Mouse (Mus musculus) right cerebral cortex, postnatal 14 days (tissue): ENCODE results near the gene Ankrd10.
A peak's percentile ranks its signal among the peaks of the same experiment; 100 is the strongest.
"Not testable (repeated sequence)": the region's sequence is repeated elsewhere in the genome, so short reads cannot be mapped to it uniquely, and the experiment has no call there.

Experiments used
- DNase-seq: peaks from one replicate; pipeline ENCODE4 v3.0.0; 2022

The Ankrd10 gene

DNA sequence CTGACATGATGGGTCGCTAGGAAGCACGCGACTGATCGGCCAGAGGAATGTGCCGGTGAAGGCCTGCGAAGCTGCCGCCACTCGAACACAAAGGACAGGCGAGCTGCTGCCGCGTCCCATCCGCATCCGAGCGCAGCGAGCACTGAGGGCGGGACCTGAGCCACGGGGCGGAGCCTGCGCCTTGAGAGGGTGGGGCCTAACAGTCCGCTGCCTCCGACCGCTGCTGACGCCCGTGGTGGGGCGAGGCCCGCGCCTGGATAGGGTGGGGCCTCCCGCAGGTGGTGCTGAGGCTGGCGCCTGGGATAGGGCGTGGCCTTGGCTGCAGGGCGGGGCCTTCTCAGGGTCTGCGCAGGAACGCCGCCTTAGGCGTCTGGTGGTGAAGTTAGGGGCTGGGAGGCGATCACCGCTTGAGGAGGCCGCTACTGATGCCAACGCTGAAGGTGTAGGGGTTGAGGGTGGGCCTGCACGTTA is at the start of gene Ankrd10:
Gene Ankrd10 (minus strand): TSS at position 147 of the 471 bp plus-strand sequence.
- DNase-seq = peak; percentile 95

- no peak for DNase-seq
These were observed 49.0 kb upstream of the Ankrd10 start for GRCm38 (mm10) chr8:11684558-11684957.

GRCm38 (mm10) chr8:11668308-11668707 is 32.8 kb upstream of the Ankrd10 start:
- no peak for DNase-seq

- DNase-seq = not testable (repeated sequence)
These were observed 30.6 kb upstream of the Ankrd10 start for GRCm38 (mm10) chr8:11666023-11666716.

DNA sequence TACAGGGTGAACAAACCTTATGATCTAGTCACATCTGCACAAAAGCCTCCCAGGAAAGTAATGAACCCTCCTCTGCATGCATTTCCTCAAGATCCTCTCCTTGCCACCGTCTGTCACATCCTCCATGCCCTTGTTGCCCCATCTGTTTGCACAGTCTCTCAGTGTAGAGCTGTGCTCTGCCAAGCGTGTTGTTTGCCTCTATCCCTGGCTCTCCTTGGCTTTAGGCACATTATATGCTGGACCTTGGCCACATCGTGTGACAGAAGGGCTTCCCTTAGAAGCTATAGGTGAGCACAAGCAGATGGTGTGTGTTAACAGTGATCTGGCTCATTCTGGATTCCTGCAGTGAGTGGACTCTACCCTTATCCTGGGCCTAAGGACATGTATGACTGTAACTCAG is 26.4 kb upstream of the Ankrd10 start:
- DNase-seq = no peak

- DNase-seq = no peak
These were observed 14.5 kb upstream of the Ankrd10 start for GRCm38 (mm10) chr8:11650021-11650420.

- DNase-seq = peak; percentile 15
These were observed 7.6 kb upstream of the Ankrd10 start for GRCm38 (mm10) chr8:11643123-11643522.

DNA sequence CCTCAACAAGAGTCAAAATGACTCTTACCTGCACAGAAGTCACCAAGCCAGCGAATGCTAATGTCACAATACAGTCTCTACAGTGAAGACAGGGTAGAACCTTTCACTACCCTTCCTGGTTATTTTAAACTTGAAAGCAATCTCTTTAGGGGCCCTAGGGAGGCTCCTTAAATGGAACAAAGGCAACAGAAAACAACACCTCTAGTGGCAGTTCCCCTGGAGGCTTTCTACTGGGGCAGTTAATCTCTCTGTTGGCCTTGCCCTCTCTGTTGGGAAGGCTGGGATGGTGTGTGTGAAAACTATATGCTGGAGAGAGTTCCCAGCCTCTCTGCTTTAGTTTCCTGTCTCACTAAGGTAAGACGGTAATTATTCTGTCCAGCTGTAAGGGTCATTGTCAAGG is 5.0 kb upstream of the Ankrd10 start:
- no peak for DNase-seq

DNA sequence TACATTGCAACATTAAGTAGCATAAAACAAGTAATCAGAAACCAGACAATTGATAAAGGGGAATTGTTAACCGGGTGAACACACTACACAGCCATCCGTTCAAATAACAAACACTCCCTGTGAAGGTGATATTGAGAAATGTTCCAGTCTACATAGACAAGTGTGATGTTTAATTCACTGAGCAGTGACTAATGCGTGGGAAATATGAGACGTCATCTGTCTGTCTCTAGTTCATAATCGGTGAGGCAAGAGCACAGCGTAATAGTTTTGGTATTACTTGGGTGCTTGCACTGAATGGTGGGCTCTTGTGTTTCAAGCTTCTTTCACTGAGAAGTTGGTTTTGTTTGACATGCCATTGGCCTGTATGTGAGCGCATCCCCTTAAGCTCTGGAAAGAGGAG is 2.0 kb upstream of the Ankrd10 start:
- no peak for DNase-seq

DNA sequence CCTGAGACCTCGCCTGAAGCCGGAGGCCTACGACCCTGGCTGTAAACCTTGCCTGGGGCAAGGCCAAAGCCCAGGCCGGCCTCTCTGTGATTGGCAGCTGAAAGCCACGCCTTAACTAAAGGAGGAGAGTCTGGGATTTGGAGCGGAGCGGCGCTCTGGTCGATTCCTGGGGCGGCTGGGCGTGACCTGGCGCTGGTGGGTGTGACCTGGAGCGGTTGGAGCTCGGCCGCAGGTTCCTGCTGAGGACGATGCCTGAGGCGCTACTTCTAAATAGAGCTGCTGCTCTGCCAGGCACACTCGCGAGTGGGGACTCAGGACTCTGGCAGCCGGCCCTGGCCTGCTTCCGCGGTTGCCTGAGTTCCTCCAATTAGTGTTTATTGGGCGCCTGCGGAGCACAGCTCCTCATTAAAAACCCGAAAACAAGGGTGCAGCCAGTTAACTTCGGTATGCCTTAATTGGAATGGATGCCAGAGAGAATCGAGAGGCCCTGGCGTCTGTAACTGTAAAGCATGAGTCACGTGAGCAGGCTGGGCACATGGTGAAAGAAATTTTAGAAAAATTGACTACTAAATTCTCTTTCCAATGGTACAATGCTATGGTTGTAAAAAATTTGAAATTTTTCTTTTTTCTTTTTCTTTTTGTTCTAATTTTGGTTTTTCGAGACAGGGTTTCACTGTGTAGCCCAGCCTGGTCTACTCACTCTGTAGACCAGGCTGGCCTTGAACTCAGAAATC is 934 bp upstream of the Ankrd10 start:
- DNase-seq = peak; percentile 72

- DNase-seq = peak; percentile 86
These were observed 462 bp downstream of the Ankrd10 start for GRCm38 (mm10) chr8:11635012-11635577.

DNA sequence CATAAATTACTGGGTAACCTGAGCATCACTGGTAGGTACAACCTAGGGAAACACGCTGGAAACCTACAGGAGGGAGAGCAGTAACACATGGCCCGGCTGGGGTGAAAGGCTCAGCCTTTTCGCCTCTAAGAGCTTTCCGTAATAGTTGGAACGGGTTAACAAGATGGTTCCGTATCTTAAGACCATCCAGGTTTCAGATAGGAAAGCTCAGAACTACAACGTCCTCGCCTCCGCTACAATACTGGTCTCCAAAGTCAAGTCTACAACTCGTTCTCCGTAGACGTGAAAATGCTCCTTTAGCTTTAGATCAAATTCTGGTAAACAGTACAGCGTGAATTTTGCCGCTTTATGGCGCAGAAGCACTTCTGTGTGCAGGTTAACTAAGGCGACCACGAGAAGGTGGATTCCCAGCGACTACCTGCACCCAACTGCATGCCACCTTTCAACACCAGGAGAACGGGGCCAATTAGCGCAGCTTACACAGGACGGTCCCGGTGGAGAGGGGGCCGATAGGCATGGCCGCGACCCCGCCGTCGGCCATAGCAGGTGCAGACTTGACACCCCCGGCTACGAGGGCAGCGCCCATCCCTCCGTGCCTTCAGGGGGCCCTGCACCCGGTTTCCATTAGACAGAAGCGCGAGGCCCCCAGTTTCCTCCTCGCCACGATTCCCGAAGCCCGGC is 1.1 kb downstream of the Ankrd10 start:
- no peak for DNase-seq

GRCm38 (mm10) chr8:11633414-11633813 is 2.1 kb downstream of the Ankrd10 start:
- no peak for DNase-seq

DNA sequence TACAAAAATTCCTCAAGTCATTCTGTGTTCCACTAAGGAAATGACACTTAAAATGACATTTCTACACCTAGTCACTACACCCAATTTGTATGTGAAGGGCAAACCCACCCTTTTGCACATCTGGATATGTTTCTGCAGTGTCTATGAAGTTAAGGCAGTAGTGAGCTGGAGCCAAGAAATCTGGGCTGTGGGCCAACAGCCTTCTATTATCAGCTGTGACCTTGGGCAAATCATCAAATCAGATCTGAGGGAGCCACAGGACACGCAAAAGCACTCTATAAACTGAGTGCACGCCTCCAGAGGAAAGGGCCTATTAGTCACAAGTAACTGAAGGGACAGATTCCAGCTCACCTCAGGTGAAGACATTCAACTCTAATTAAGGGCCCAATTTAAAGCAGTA is 3.2 kb downstream of the Ankrd10 start:
- no peak for DNase-seq

GRCm38 (mm10) chr8:11629206-11629605 is 6.4 kb downstream of the Ankrd10 start:
- DNase-seq = no peak

DNA sequence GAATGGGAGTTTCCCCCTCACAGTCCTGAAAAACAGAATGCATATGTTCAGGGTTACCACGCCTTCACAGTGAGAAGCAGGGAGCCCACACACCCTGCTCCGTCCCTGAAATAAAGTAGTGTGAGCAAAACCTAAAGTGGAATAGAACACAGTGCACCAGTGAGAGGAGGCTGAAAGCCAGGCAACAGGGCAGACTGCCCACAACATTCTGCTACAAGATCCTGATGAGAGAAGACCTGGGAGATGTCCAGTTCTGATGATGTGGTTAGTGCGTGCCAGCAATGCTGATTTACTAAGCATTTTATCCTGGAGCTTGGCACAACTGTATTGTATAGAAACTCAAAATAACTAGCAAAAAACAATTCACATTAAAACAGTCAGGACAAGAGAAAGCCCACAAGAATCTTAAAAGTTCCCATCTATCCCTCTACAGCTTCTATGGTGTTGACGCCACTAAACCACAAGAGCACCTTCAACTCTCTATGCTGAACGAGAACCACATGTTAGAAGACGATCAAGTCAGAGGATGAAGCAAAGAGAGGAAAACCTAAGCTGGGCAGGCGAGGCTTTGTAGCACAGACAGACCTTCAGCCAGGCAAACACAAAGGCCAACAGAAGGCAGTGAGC is 6.9 kb downstream of the Ankrd10 start:
- DNase-seq = peak; percentile 24

DNA sequence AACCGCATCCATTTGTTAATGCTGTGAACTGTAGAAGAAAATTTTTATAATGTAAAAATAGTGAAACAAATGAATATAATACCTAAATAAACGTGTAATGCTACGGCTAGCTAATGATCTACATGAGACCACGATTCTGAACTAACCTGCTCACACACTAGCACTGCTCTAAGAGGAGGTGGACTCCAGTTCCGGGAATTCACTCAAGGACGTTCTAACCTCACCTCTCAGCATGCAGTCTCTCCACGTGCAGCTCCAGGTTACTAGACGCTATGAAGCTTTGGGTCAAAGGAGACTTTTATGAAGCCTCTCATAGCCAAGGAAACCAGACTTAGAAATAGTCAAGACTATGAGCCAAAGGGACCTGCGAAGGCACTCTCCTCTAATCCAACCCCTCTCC is 7.8 kb downstream of the Ankrd10 start:
- no peak for DNase-seq

DNA sequence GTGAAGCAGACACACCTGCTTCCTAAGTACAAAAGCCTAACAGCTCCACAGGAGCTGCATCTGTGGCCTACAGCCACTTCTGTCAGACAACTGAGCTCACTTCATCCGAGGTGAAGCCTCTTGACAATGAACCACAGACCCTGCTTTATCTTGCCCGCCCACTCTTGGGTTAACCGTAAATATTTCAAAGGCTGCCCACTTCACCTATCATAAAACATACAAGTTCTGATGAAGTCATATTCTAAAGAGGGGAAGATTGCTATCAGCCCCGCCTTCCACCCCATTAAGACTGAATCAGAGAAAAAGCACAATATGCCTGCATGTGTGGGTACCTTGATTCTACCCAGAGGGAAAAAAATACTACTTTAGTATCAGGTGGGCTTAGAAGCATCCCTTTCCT is 10.5 kb downstream of the Ankrd10 start:
- no peak for DNase-seq

- no peak for DNase-seq
These were observed 16.5 kb downstream of the Ankrd10 start for GRCm38 (mm10) chr8:11619091-11619490.

- DNase-seq = no peak
These were observed 17.5 kb downstream of the Ankrd10 start for GRCm38 (mm10) chr8:11618063-11618462.

DNA sequence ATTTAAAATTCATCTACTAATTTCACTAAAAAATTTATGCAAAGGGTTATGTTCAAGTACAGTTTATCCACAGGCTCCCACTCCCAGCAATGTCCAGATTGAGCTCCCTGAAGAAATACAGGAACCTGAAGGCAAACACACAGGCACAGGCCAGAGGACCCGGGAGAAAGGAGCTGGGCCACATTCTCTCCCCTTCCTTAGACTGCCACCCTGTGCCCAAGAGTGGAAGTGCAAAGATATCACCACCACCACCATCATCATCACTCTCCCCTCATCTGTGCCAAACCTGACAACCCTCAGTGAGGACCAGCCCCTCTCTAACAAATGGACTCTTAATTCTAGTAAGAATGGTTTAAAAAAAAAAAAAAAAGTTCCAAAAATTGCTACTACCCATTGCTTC is 19.3 kb downstream of the Ankrd10 start:
- DNase-seq = peak; percentile 48

GRCm38 (mm10) chr8:11614126-11614835 is 21.3 kb downstream of the Ankrd10 start:
- no peak for DNase-seq
